Mouse (Mus musculus): ENCODE data around the gene Neurl1a. TPM values are rescaled to one million over a fixed set of nuclear protein-coding genes. Genes with fewer than 3 reads are reported as not detected.

The Neurl1a gene
- polyA plus RNA-seq, 1 experiment from 2014 or later: 6.2 TPM

DNA sequence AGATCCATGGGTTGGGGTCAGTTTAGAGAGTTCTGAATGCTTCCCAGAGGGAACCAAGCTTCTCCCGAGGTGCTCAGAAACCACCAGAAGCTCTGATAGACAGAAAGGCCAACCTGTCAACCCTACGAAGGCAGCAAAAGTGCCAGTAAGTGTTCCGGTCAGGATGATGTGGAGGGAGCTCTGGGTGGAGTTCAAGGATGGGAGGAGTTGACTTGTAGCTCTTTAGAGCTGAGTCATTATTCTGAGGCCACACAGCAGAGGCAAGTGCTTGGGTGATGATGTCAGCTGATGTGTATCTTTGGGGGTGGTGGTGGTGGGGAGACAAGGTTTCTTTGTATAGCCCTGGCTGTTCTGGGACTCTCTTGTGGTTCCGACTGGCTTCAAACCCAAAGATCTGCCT, 41.0 kb downstream of the Neurl1a start:
- H3K9me3 ChIP-seq: no peaks in the 10 kb centered on the region
- H3K9ac ChIP-seq: no peak overlapping the region
- H3K4me3 ChIP-seq: no peak overlapping the region
- no peaks in the 10 kb centered on the region for H3K36me3 ChIP-seq
- H3K4me2 ChIP-seq: no peak overlapping the region
- H3K27me3 ChIP-seq: no peaks in the 10 kb centered on the region
- H3K4me1 ChIP-seq: no peaks in the 10 kb centered on the region
- no peak for ATAC-seq (ENCODE audit: insufficient number of reproducible peaks, insufficient read depth, low FRiP score, low TSS enrichment, low read depth)
- 84% methylated on average over 4 of the region's 4 CpGs for WGBS
- no peak overlapping the region for H3K27ac ChIP-seq

DNA sequence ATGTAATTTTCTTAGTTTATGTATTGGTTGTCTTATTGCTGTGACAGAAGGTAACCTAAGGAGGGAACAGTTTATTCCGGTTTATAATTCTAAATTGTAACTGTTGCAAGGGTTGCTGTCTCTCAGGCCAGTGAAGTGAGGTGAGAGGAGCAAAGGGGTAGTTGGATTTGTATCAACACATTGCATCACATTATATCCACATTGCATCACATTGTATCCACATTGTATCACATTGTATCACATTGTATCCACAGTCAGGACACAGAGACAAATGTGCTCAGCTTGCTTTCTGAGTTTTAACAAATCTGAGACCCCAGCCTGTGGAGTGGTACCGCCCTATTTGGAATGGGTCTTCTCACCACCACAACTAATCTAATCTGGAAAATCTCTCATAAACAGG, 41.6 kb downstream of the Neurl1a start:
- WGBS: 85% methylated on average over 2 of the region's 2 CpGs
- Histone ChIP-seq H3K4me1 (no peaks in the 10 kb centered on the region), H3K27me3 (no peaks in the 10 kb centered on the region), H3K9me3 (no peaks in the 10 kb centered on the region), H3K4me2 (no peak overlapping the region), H3K36me3 (no peaks in the 10 kb centered on the region), H3K4me3 (no peak overlapping the region), H3K27ac (no peak overlapping the region), H3K9ac (no peak overlapping the region)
- no peak for ATAC-seq (ENCODE audit: insufficient number of reproducible peaks, insufficient read depth, low FRiP score, low TSS enrichment, low read depth)

DNA sequence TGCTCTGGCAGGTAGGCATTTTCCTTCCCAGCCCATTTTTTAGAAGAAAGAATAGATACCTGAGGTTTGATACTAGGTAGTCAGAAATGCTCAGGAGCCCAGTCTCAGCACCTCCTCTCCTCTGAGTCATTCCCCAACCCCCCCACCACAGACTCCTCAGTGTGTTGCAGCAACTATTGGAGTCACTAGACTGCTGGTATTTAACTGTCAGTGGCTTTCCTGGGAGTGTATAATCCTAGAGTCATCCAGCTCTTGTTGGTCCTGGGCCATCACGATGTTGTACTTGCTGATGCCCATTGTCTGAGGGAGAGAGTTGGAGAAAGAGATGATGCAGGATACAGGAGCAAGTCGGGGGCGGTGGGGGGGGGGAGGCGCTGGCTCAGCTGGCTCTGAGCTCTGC, 42.4 kb downstream of the Neurl1a start:
- Histone ChIP-seq H3K27ac (no peak overlapping the region), H3K36me3 (no peaks in the 10 kb centered on the region), H3K4me3 (no peak overlapping the region), H3K27me3 (no peaks in the 10 kb centered on the region), H3K9me3 (no peaks in the 10 kb centered on the region), H3K4me1 (no peaks in the 10 kb centered on the region), H3K9ac (no peak overlapping the region), H3K4me2 (no peak overlapping the region)
- no peak for ATAC-seq (ENCODE audit: insufficient number of reproducible peaks, insufficient read depth, low FRiP score, low TSS enrichment, low read depth)
- 78% methylated on average over 4 of the region's 4 CpGs for WGBS

DNA sequence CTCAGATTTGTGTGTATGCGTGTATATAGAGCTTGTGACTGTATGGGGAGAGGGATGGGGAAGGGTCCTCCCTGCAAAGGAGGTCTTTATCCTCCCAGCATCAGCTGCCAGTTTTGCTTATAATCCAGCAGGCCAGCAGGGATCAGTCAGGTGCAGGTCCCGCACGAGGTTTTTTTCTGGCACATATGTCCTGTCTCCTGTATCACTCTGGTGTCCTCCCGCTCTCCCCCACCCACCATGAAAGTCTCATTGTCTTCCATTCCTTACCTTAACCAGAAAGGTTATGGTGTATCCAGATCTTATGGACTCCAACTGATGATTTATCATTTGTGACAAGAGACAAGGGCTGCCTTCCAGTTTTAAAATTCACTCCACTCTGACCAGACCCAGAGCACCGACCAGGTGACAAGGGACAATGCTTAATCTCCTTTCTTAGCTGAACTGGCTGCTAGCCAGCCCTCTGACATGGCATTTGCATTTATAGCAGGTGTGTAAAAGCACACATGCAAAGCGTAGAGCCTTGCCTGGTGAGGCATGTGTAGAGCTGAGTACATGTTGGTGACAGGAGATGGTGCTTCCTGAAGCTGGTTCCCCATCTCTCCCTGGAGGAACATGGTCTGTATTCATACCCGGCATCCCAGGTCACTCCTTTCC, 43.0 kb downstream of the Neurl1a start:
- H3K27me3 ChIP-seq: no peaks in the 10 kb centered on the region
- no peak overlapping the region for H3K27ac ChIP-seq
- 73% methylated on average over 7 of the region's 7 CpGs for WGBS
- no peak overlapping the region for H3K9ac ChIP-seq
- no peak overlapping the region for H3K4me2 ChIP-seq
- H3K9me3 ChIP-seq: no peaks in the 10 kb centered on the region
- H3K4me3 ChIP-seq: no peak overlapping the region
- no peaks in the 10 kb centered on the region for H3K36me3 ChIP-seq
- H3K4me1 ChIP-seq: no peaks in the 10 kb centered on the region
- no peak for ATAC-seq (ENCODE audit: insufficient number of reproducible peaks, insufficient read depth, low FRiP score, low TSS enrichment, low read depth)

DNA sequence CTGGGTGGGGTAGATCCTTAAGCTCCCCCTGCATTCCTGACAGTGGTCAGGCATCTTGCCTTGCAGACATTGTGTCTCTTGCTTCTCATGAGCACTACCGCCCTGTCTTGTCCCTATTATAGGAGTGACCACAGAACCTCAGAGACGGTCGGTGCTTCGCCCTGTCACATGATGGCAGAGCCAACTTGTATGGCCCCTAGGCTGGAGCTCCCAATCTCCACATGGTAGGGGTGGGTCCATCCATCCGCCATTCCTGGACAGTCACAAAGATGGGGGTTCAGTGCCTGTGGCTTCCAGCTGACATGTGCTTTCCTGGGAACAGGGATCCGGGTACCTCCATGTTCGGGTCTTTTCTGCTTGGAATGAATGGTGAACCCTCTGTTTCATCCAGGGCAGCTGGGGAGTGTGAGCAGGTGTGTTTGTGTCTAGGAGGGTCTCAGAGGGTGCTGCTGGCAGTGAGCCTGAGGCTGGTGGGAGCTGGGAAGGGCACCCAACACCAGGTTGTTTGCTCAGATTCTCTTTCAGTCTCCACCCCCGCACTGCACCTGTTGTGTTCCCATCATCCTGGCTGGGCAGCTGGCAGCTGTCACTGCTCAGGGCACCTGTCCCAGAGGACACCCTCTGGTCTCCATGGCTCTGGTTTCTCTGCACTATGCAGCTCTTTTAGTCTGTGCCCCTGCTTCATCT, 43.7 kb downstream of the Neurl1a start:
- Histone ChIP-seq H3K9ac (no peak overlapping the region), H3K27ac (no peak overlapping the region; the same call in 1 of the 2 replicates), H3K4me2 (no peak overlapping the region), H3K4me1 (no peaks in the 10 kb centered on the region), H3K4me3 (no peak overlapping the region), H3K36me3 (no peaks in the 10 kb centered on the region), H3K9me3 (no peaks in the 10 kb centered on the region), H3K27me3 (no peaks in the 10 kb centered on the region)
- ATAC-seq (ENCODE audit: insufficient number of reproducible peaks, insufficient read depth, low FRiP score, low TSS enrichment, low read depth): no peak
- WGBS: 83% methylated on average over 8 of the region's 8 CpGs

DNA sequence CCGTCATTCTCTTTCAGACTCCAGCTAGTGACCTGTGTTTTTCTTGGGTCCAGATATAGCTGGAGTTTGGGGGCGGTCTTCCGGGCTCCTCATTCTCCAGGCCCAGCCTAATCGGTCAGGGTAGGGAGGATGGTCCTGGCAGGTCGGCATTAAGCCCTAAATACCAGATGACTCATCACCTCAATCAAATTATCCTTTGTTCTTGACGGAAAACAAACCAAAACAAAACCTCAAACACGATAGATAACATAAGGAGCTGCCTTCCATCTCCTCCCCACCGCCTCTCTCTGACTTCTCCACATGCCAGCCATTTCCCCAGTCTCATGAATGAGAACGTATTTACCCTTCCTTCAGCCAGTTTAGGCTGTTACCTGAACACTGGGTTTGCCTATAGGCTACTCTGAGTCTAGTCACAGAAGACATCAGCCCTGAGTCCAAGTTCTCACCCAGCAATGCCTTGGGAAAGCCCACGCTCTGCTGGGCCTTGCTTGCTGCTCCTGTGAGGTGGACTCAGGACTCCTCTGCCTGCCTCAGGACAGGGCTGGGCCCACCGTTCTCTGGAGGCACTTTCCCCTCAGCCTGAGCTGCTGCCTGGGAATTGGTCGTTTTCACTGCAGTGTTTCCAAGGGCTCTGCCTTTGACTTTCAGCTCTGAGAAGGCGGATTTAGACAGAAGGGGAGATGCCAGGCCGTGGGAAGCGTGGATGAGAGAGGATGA, 44.4 kb downstream of the Neurl1a start:
- no peak overlapping the region for H3K4me2 ChIP-seq
- H3K9me3 ChIP-seq: no peaks in the 10 kb centered on the region
- no peaks in the 10 kb centered on the region for H3K27me3 ChIP-seq
- no peaks in the 10 kb centered on the region for H3K4me1 ChIP-seq
- 67% methylated on average over 15 of the region's 15 CpGs for WGBS
- 0 out of 2 replicates have a peak overlapping the region, but pooled peaks have one; percentile 7 for H3K9ac ChIP-seq
- H3K36me3 ChIP-seq: no peaks in the 10 kb centered on the region
- no peak overlapping the region for H3K27ac ChIP-seq
- no peak for ATAC-seq (ENCODE audit: insufficient number of reproducible peaks, insufficient read depth, low FRiP score, low TSS enrichment, low read depth)
- H3K4me3 ChIP-seq: no peak overlapping the region

DNA sequence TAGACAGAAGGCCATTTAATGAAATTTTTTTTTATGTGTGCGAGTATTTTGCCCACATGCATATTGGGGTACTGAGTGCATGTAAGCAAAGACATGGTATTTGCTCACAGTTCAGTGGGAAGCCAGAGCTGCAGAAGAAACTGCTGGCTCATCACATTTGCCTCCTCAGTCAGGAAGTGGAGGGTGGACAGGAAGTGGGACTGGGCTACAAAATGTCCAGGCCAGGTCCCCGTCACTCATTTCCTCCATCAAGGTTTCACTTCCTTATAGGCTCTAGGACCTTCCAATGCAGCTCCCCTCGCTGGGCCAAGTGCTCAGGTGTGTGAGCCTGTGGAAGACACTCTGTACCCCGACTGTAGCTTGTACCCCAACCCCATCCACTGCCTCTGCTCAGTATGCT, 46.1 kb downstream of the Neurl1a start:
- no peaks in the 10 kb centered on the region for H3K27me3 ChIP-seq
- H3K36me3 ChIP-seq: no peaks in the 10 kb centered on the region
- no peaks in the 10 kb centered on the region for H3K9me3 ChIP-seq
- H3K4me2 ChIP-seq: no peak overlapping the region
- no peak for ATAC-seq (ENCODE audit: insufficient number of reproducible peaks, insufficient read depth, low FRiP score, low TSS enrichment, low read depth)
- H3K4me1 ChIP-seq: peaks cover 14% of the 10 kb centered on the region
- no peak overlapping the region for H3K27ac ChIP-seq
- H3K9ac ChIP-seq: no peak overlapping the region
- no peak overlapping the region for H3K4me3 ChIP-seq
- 80% methylated on average over 4 of the region's 4 CpGs for WGBS

DNA sequence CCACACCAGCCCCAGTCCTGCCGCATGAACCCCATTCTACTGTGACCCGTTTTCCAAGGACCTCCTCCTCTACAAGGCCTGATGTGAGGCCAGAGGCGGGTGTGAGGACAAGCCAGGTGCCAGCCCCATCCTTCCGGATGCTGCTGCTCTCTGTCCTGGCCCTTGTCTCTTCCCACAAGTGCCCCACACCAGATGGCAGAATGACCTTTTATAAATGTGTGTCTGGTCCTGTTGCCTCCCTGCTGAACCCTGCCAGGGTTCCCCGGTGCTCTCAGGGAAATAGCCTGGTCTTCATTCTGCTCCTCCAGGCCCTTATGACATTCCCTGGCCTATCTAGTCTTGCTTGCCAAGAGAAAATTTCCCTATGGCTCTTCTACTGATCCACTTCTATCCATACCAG, 47.2 kb downstream of the Neurl1a start:
- Histone ChIP-seq H3K27me3 (no peaks in the 10 kb centered on the region), H3K27ac (no peak overlapping the region), H3K36me3 (no peaks in the 10 kb centered on the region), H3K9me3 (no peaks in the 10 kb centered on the region), H3K4me2 (no peak overlapping the region), H3K9ac (no peak overlapping the region), H3K4me1 (peaks cover 14% of the 10 kb centered on the region), H3K4me3 (no peak overlapping the region)
- 84% methylated on average over 5 of the region's 5 CpGs for WGBS
- no peak for ATAC-seq (ENCODE audit: insufficient number of reproducible peaks, insufficient read depth, low FRiP score, low TSS enrichment, low read depth)

DNA sequence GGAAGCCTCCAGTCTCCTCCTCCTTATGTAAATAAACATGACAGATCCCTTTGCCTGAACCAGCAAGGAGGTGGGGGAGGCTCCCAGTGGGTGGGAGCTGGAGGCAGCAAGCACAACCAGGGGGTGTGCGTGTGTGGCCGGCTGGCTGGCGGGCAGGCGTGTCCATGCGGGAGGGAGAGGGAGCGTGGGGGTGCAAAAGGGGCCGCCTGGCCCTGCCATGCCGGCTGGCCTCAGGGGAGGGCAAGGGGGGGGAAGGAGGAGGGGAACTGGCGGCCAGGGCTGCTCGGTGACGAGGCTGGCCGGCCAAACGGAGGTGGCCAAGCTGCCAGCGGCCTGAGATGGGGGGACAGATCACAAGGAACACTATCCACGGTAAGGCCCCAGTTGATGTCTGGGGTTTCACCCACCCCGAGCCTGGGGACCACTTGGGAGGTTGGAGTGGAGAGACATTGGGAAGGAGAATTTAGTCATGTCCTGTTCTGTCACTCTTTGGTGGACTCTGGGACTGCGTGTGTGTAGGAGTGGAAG, 50.2 kb downstream of the Neurl1a start:
- H3K4me3 ChIP-seq: peak overlapping the region; percentile 31
- WGBS: 5% methylated on average over 17 of the region's 17 CpGs
- H3K9me3 ChIP-seq: no peaks in the 10 kb centered on the region
- no peaks in the 10 kb centered on the region for H3K27me3 ChIP-seq
- H3K36me3 ChIP-seq: no peaks in the 10 kb centered on the region
- 0 out of 2 replicates have a peak, but pooled peaks have one; percentile 58 for ATAC-seq (ENCODE audit: insufficient number of reproducible peaks, insufficient read depth, low FRiP score, low TSS enrichment, low read depth)
- peak overlapping the region; percentile 64 for H3K4me2 ChIP-seq
- H3K4me1 ChIP-seq: peaks cover 14% of the 10 kb centered on the region
- H3K9ac ChIP-seq: peak overlapping the region; percentile 64
- peak overlapping the region; percentile 16; the same call in 1 of the 2 replicates for H3K27ac ChIP-seq

DNA sequence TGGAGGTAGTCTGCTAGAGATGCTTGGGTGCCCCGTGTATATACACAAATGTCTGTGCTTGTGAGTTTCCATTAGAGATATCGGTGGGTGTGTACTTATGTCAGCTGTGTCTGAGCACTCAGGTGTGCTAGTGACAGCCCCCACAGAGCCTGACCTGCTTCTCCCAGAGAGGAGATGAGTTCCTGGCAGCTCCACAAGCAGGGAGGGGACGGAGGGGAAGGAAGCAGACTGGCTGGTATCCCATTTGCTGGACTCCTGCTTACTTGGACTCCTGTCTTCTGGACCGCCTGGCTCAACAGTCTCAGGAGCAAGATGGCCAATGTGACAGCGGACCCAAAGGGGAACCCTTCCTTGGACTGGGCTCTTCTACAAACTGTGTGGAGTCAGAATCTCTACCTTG, 50.8 kb downstream of the Neurl1a start:
- ATAC-seq (ENCODE audit: insufficient number of reproducible peaks, insufficient read depth, low FRiP score, low TSS enrichment, low read depth): no peak
- WGBS: 83% methylated on average over 5 of the region's 5 CpGs

DNA sequence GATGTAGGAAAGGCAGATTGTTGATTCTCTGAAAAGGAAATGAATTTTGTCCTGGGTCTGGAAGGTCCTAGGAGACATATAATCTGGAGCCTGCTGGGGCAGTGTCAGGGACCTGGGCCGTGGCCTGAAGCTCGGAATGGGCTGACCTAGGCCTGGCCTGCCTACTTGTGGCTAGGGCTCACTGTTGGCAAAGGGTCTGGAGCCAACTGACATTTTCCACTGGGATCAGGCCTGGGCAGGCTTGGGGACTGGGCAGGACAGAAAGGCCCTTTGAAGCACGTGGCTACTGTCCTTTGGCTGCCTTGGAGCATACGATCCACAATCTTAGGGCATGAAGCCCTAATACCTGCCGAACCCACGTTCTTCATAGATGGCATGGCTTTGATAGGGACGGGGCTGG, 51.5 kb downstream of the Neurl1a start:
- Histone ChIP-seq H3K4me2 (no peak overlapping the region), H3K27ac (no peak overlapping the region), H3K9me3 (no peaks in the 10 kb centered on the region), H3K27me3 (no peaks in the 10 kb centered on the region), H3K4me1 (peaks cover 14% of the 10 kb centered on the region), H3K4me3 (no peak overlapping the region), H3K9ac (no peak overlapping the region), H3K36me3 (no peaks in the 10 kb centered on the region)
- 91% methylated on average over 7 of the region's 7 CpGs for WGBS
- no peak for ATAC-seq (ENCODE audit: insufficient number of reproducible peaks, insufficient read depth, low FRiP score, low TSS enrichment, low read depth)

More for the DNA sequence above, 50.8 kb downstream of the Neurl1a start:
- peaks cover 14% of the 10 kb centered on the region for H3K4me1 ChIP-seq
- H3K36me3 ChIP-seq: no peaks in the 10 kb centered on the region
- H3K4me3 ChIP-seq: no peak overlapping the region
- peak overlapping the region; percentile 64; the same call in 1 of the 2 replicates for H3K4me2 ChIP-seq
- H3K9ac ChIP-seq: no peak overlapping the region
- H3K9me3 ChIP-seq: no peaks in the 10 kb centered on the region
- H3K27me3 ChIP-seq: no peaks in the 10 kb centered on the region
- no peak overlapping the region for H3K27ac ChIP-seq

All from embryonic facial prominence, embryonic 13.5 days (tissue).